Mouse (Mus musculus) heart, adult 8-10 months (tissue): Measurements from ENCODE around the gene Olfr806. TPM values are rescaled to one million over a fixed set of nuclear protein-coding genes. Genes with fewer than 3 reads are reported as not detected.

Experiments used
- DNase-seq: peaks from one replicate; pipeline ENCODE4 v3.0.0; 2022; ENCODE audit warnings: low spot score
- microRNA-seq: library from miRNA; unstranded; fragments of <30 nt; microRNA quantifications from one replicate; pipeline ENCODE4 v1.2.0, GENCODE M21; 2022
- total RNA-seq, 4 experiments: library from RNA; stranded (reverse); gene quantifications; 2 replicates each; pipeline ENCODE4 v1.2.4; 2022

Olfr806 gene
- total RNA-seq, result not detected

GRCm38 (mm10) chr10:129741821-129742220 lies at the start of gene Olfr806:
Gene Olfr806 (minus strand): TSS chr10:129741921.
- DNase-seq, result no peak

- DNase-seq, result no peak
Measured at GRCm38 (mm10) chr10:129778123-129778522, 36.4 kb upstream of the Olfr806 start.

- DNase-seq, result no peak
Measured at GRCm38 (mm10) chr10:129774338-129774737, 32.6 kb upstream of the Olfr806 start, which contains the start of gene Olfr809. Gene Olfr809 (plus strand): TSS chr10:129774638.

GRCm38 (mm10) chr10:129765182-129765581 lies 23.5 kb upstream of the Olfr806 start, which contains the start of gene Olfr808:
Gene Olfr808 (plus strand): TSS chr10:129765482.
- no peak for DNase-seq

- DNase-seq, result no peak
Measured at GRCm38 (mm10) chr10:129757693-129758092, 16.0 kb upstream of the Olfr806 start, which contains the start of gene Olfr807. Gene Olfr807 (minus strand): TSS chr10:129757793.

GRCm38 (mm10) chr10:129729275-129729674 lies 12.4 kb downstream of the Olfr806 start, which contains the start of gene Olfr805:
Gene Olfr805 (minus strand): TSS chr10:129729375.
- DNase-seq, result no peak

- DNase-seq, result no peak
Measured at GRCm38 (mm10) chr10:129702910-129703309, 38.8 kb downstream of the Olfr806 start, which contains the start of gene Olfr804. Gene Olfr804 (plus strand): TSS chr10:129703210.

GRCm38 (mm10) chr10:129694186-129694585 lies 47.5 kb downstream of the Olfr806 start, which contains the start of gene Olfr803:
Gene Olfr803 (minus strand): TSS chr10:129694286.
- DNase-seq, result no peak

GRCm38 (mm10) chr10:129688069-129688468 lies 53.7 kb downstream of the Olfr806 start, which contains the start of gene Olfr802:
Gene Olfr802 (minus strand): TSS chr10:129688169.
- DNase-seq, result no peak

Small RNA genes within 50 kb of the gene (microRNA-seq; reads per million reads assigned to microRNA genes)
- not detected for gene Gm24485

Other genes starting within 250 kb of the Olfr806 start
- not detected for gene Olfr790, start 243.4 kb downstream of the Olfr806 start, total RNA-seq
- not detected for gene Olfr791, start 220.1 kb downstream of the Olfr806 start, total RNA-seq
- gene Olfr792, start 202.8 kb downstream of the Olfr806 start, total RNA-seq, result not detected
- gene Olfr794, start 174.3 kb downstream of the Olfr806 start, total RNA-seq, result not detected
- not detected for gene Olfr796, start 129.4 kb downstream of the Olfr806 start, total RNA-seq
- not detected for gene Olfr798, start 114.0 kb downstream of the Olfr806 start, total RNA-seq
- gene Olfr799, start 104.4 kb downstream of the Olfr806 start, total RNA-seq, result not detected
- gene Olfr800, start 84.2 kb downstream of the Olfr806 start, total RNA-seq, result not detected
- gene Olfr801, start 68.1 kb downstream of the Olfr806 start, total RNA-seq, result not detected
- not detected for gene Olfr802, start 53.8 kb downstream of the Olfr806 start, total RNA-seq
- not detected for gene Olfr803, start 47.6 kb downstream of the Olfr806 start, total RNA-seq
- not detected for gene Olfr804, start 38.7 kb downstream of the Olfr806 start, total RNA-seq
- not detected for gene Olfr805, start 12.5 kb downstream of the Olfr806 start, total RNA-seq
- gene Olfr807, start 15.9 kb upstream of the Olfr806 start, total RNA-seq, result not detected
- gene Olfr808, start 23.6 kb upstream of the Olfr806 start, total RNA-seq, result not detected
- not detected for gene Olfr809, start 32.7 kb upstream of the Olfr806 start, total RNA-seq
- not detected for gene Olfr810, start 53.0 kb upstream of the Olfr806 start, total RNA-seq
- not detected for gene Olfr811, start 62.5 kb upstream of the Olfr806 start, total RNA-seq
- not detected for gene Olfr812, start 104.2 kb upstream of the Olfr806 start, total RNA-seq
- not detected for gene Olfr813, start 113.4 kb upstream of the Olfr806 start, total RNA-seq
- gene Olfr814, start 137.9 kb upstream of the Olfr806 start, total RNA-seq, result not detected
- not detected for gene Olfr815, start 163.9 kb upstream of the Olfr806 start, total RNA-seq
- gene Olfr816, start 173.7 kb upstream of the Olfr806 start, total RNA-seq, result not detected
- gene Olfr818, start 207.2 kb upstream of the Olfr806 start, total RNA-seq, result not detected
- not detected for gene Olfr819, start 225.3 kb upstream of the Olfr806 start, total RNA-seq
- gene Olfr247, start 234.2 kb upstream of the Olfr806 start, total RNA-seq, result not detected
- not detected for gene Gm10310, start 243.1 kb upstream of the Olfr806 start, total RNA-seq